Mouse (Mus musculus) lung, postnatal 0 days (tissue): Measurements from ENCODE around the gene Usp54. TPM values are rescaled to one million over a fixed set of nuclear protein-coding genes. Genes with fewer than 3 reads are reported as not detected.

Experiments used
- ATAC-seq: fragments of 200-750 bp; cut with Nextera tagmentation; 2 replicates; pipeline ENCODE4 v1.8.0; 2017; ENCODE audit warnings: moderate library complexity
- DNase-seq: peaks from one replicate; pipeline ENCODE4 v3.0.0-alpha.2; 2016; ENCODE audit warnings: low spot score
- H3K27ac ChIP-seq: fragments of 300-500 bp; sonication (generic); 2 replicates; pipeline ENCODE4 v1.5.1; 2014; ENCODE audit warnings: antibody characterized with exemption, mild to moderate bottlenecking, low read length, mixed read lengths
- H3K27me3 ChIP-seq: fragments of 300-500 bp; sonication (generic); replicated peaks from 2 replicates; pipeline ENCODE4 v1.6.1; 2014; ENCODE audit warnings: low read length, mixed read lengths; ENCODE audit not compliant: insufficient read depth
- H3K36me3 ChIP-seq: fragments of 300-500 bp; sonication (generic); 2 replicates; pipeline ENCODE4 v1.6.1; 2014; ENCODE audit warnings: low read length, mixed read lengths; ENCODE audit not compliant: insufficient read depth
- H3K4me1 ChIP-seq: fragments of 300-500 bp; sonication (generic); 2 replicates; pipeline ENCODE4 v1.6.1; 2014; ENCODE audit warnings: antibody characterized with exemption, low read depth, low read length, mixed read lengths; ENCODE audit not compliant: insufficient read depth
- H3K4me2 ChIP-seq: fragments of 300-500 bp; sonication (generic); replicated peaks from 2 replicates; pipeline ENCODE4 v1.6.1; 2014; ENCODE audit warnings: low read depth, mild to moderate bottlenecking, low read length, moderate library complexity, mixed read lengths
- H3K4me3 ChIP-seq: fragments of 300-500 bp; sonication (generic); 2 replicates; pipeline ENCODE4 v1.5.1; 2014; ENCODE audit warnings: low read depth, low read length
- H3K9ac ChIP-seq: fragments of 300-500 bp; sonication (generic); replicated peaks from 2 replicates; pipeline ENCODE4 v1.6.1; 2014; ENCODE audit warnings: low read depth, mild to moderate bottlenecking
- H3K9me3 ChIP-seq: fragments of 300-500 bp; sonication (generic); 2 replicates; pipeline ENCODE4 v1.6.1; 2016; ENCODE audit warnings: low read length, mixed read lengths
- CTCF ChIP-seq: IDR thresholded peaks from 2 replicates; pipeline ENCODE4 v1.5.1; 2016; ENCODE audit warnings: antibody characterized with exemption, mild to moderate bottlenecking
- EP300 ChIP-seq: IDR thresholded peaks from 2 replicates; pipeline ENCODE4 v1.6.1; 2016; ENCODE audit warnings: antibody characterized with exemption, mild to moderate bottlenecking, control low read depth
- WGBS: fragments of 180-500 bp; shearing (Covaris S2); extraction: QIAGEN DNeasy Blood & Tissue Kit; methylation state at CpG from one replicate; pipeline ENCODE4 v1.1.7; 2014; 5-methylcytosine and 5-hydroxymethylcytosine counted together
- microRNA-seq: library from miRNA; unstranded; fragments of <30 nt; microRNA quantifications from one replicate; pipeline ENCODE4, GENCODE M21; 2016
- polyA plus RNA-seq: library from polyadenylated mRNA; unstranded; fragments of >200 nt; fragmentation: Nextera tagmentation; extraction: Ambion mirVana; gene quantifications from 2 replicates; pipeline ENCODE4 v1.2.1, GENCODE M21; 2015

The Usp54 gene
- polyA plus RNA-seq, 1 experiment from 2014 or later = 5.0 TPM

DNA sequence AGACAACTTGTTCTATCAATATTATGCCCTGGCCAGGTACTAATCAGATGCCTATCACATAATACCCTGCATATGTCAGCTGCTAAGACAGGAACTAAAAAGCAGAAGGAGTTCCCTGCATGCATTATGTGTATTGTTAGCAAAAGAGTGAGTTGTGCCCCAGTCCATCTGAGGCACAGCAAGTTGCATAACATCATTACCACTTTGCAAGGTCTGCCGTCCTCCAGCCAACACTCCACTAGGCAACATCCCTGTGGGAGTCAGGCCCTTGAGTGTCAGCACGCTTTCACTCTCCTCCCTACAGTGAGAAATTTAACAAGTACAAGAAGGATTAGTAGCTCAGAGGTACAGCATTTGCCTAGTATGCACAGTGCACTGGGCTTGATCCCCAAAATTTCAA lies 132.4 kb downstream of the Usp54 start:
- no peak for DNase-seq
- Histone ChIP-seq H3K27me3 (no peaks in the 10 kb centered on the region), H3K36me3 (0 out of 2 replicates have a peak, but pooled peaks cover 5% of the 10 kb centered on the region), H3K9me3 (no peaks in the 10 kb centered on the region), H3K4me2 (no peak overlapping the region), H3K4me3 (no peak overlapping the region), H3K9ac (no peak overlapping the region), H3K4me1 (no peaks in the 10 kb centered on the region), H3K27ac (no peak overlapping the region)
- ATAC-seq = no peak
- no peak for TF ChIP-seq CTCF
- no peak for TF ChIP-seq EP300
- 72% methylated on average over 2 of the region's 2 CpGs for WGBS

DNA sequence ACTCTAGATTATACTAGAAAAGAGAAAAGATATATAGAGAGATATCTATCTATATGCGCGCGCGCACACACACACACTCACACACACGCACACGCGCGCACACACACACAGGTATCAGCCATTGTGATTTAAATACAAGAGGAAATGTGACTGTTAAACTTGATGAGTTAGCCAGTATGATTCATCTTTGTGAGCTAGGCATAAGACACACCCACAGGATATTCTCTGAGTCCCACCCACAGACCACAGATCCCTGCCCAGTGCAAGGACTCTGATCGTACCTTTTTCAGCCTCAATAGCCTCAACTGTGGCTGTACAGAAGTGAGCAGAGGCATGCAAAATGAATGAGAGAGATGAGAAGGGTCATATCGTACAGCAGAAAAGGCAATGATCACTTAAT lies 137.9 kb downstream of the Usp54 start:
- no peak overlapping the region for H3K27ac ChIP-seq
- H3K9me3 ChIP-seq = no peaks in the 10 kb centered on the region
- no peaks in the 10 kb centered on the region for H3K36me3 ChIP-seq
- no peak overlapping the region for H3K4me3 ChIP-seq
- H3K4me2 ChIP-seq = no peak overlapping the region
- TF ChIP-seq CTCF = no peak
- TF ChIP-seq EP300 = no peak
- no peaks in the 10 kb centered on the region for H3K4me1 ChIP-seq
- no peaks in the 10 kb centered on the region for H3K27me3 ChIP-seq
- H3K9ac ChIP-seq = no peak overlapping the region
- ATAC-seq (peak; percentile 49; the same call in 1 of the 2 replicates), DNase-seq (peak; percentile 34)
- 90% methylated on average over 10 of the region's 10 CpGs for WGBS

DNA sequence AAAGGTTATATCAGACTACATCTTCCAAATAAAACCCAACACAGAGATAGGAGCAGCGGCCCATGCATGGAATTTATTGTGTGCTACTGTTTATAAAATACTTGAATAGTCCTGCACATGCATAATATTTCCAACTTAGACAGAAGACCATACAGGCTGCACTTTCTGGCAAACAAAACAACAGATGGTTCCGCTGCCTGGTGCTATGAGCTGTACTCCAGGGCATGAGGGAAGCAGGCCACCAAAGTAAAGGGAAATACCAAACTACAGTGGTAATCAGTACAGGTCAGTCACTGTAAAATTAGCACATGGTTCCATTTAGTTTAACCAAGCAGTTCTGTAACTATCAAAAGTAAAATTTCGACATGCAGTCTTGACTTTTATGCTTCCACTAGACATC lies 140.9 kb downstream of the Usp54 start:
- Histone ChIP-seq H3K27me3 (no peaks in the 10 kb centered on the region), H3K9ac (no peak overlapping the region), H3K4me2 (no peak overlapping the region), H3K4me3 (no peak overlapping the region), H3K4me1 (no peaks in the 10 kb centered on the region), H3K36me3 (peaks cover 8% of the 10 kb centered on the region), H3K9me3 (no peaks in the 10 kb centered on the region), H3K27ac (no peak overlapping the region)
- no peak for ATAC-seq
- no peak for TF ChIP-seq EP300
- TF ChIP-seq CTCF = no peak
- DNase-seq = no peak
- 87% methylated on average over 3 of the region's 3 CpGs for WGBS

Small RNA genes lying within 50 kb of the gene (microRNA-seq; reads per million reads assigned to microRNA genes)
- 2.7 reads per million, percentile 5 among the genes with 10 or more reads in this experiment for gene Mir6946

Other genes with a start within 250 kb of the Usp54 start
- gene Mrps16, start 247.4 kb downstream of the Usp54 start, polyA plus RNA-seq = 58.5 and 64.4 TPM in 2 replicates
- gene Cfap70, start 188.8 kb downstream of the Usp54 start, polyA plus RNA-seq = 3.7 and 4.0 TPM in 2 replicates
- gene Anxa7, start 160.9 kb downstream of the Usp54 start, polyA plus RNA-seq = 52.9 and 56.9 TPM in 2 replicates
- gene Mss51, start 144.2 kb downstream of the Usp54 start, polyA plus RNA-seq = 0.20 and 0.38 TPM in 2 replicates
- 24.2 and 26.6 TPM in 2 replicates for gene Ppp3cb, start 94.5 kb downstream of the Usp54 start, polyA plus RNA-seq
- gene Myoz1, start 15.5 kb upstream of the Usp54 start, polyA plus RNA-seq = 0.38 and 0.40 TPM in 2 replicates
- 0.63 and 0.96 TPM in 2 replicates for gene Synpo2l, start 27.3 kb upstream of the Usp54 start, polyA plus RNA-seq
- 37.6 and 40.1 TPM in 2 replicates for gene Sec24c, start 33.2 kb upstream of the Usp54 start, polyA plus RNA-seq
- 24.2 and 26.3 TPM in 2 replicates for gene Fut11, start 53.9 kb upstream of the Usp54 start, polyA plus RNA-seq
- gene Chchd1, start 61.9 kb upstream of the Usp54 start, polyA plus RNA-seq = 109 and 114 TPM in 2 replicates
- 21.7 and 24.1 TPM in 2 replicates for gene Zswim8, start 66.5 kb upstream of the Usp54 start, polyA plus RNA-seq
- gene Ndst2, start 93.5 kb upstream of the Usp54 start, polyA plus RNA-seq = 12.9 and 15.6 TPM in 2 replicates
- 36.6 and 40.2 TPM in 2 replicates for gene Camk2g, start 153.0 kb upstream of the Usp54 start, polyA plus RNA-seq
- 1.0 and 1.7 TPM in 2 replicates for gene Plau, start 195.6 kb upstream of the Usp54 start, polyA plus RNA-seq